Mouse (Mus musculus): Measurements from ENCODE around the gene Fbxo47.
"Not testable (repeated sequence)": the region's sequence is repeated elsewhere in the genome, so short reads cannot be mapped to it uniquely, and the experiment has no call there.

- TF ChIP-seq CTCF (conservative IDR thresholded peaks at IDR 0.05; ENCODE audit: low read length); POU5F1 (IDR thresholded peaks at IDR 0.05; ENCODE audit: borderline replicate concordance, low read length): not testable (repeated sequence)
Observed at GRCm38 (mm10) chr11:97837051-97837450, 46.9 kb downstream of the Fbxo47 start.

Measured in E14TG2a.4 (cell line).